Mouse (Mus musculus) duodenum, adult 2 months (tissue): ENCODE measurements around the gene Slc17a8. TPM values are rescaled to one million over a fixed set of nuclear protein-coding genes. Genes with fewer than 3 reads are reported as not detected.

Experiments
- polyA plus RNA-seq: library from polyadenylated mRNA; depleted of rRNA; stranded (reverse); fragments of >200 nt; gene quantifications from 2 replicates; pipeline ENCODE4 v1.2.3, GENCODE M21; 2012; ENCODE audit warnings: low replicate concordance; rRNA removed

Gene Slc17a8
- not detected in 2 replicates for polyA plus RNA-seq

DNA sequence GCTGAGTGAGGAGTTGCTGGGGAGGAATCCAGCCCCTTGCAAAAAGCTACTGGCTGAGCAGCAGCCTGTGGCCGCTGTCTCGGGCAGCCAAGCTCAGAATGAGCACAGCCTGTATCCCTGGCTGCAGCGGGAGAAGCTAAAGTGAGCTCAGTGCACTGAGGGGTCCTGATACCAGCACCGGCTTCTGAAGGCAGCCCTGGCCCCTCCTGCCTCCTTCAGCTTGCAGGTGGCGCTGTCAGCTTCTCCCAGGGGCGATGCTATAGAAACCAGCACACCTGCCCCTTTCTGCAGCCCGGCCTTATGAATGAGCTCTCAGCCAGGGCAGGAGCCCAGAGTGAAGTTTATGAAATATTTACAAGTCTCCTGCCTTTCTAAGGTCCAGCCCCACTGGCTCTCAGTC, at the start of gene Slc17a8:
Gene Slc17a8, minus strand, starts transcription at position 125 of the 400 bp plus-strand sequence.

DNA sequence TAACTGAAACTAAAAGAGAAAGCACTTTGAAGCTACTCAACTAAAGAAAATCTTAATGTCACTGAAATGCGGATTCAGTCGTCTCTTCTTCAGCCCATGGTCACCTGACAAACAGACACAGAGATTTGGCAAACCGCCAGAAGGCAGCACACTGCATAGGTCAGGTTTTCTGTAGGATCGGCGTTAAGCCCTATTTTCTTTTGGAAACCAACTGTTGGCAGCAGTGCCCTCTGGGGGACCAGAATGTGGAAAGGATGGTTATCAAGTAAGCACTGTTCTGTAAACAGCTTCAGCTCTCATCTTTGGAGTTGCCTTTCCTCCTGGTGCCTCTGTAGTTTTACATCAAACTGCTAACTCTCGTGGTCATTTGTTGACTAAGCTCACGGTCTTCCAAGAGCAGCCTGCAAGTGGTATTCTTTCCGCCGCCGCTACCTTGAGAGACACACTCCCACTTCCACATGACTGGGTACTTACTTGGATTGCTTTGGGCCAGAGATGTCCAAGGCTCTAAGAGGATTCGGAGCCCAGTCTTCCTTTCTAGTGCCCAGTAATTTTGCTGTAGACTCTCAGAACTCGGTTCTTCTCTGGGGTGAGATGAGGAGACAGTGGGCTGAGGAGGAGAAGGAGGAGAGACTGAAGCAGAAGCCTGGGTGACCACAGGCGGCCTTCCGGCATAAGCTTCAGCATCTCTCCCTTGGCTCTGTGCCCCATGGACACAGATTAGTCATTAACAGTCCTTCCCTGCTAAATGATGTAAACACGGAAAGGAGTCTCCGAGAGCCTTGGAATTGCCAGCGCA, 87.9 kb downstream of the Slc17a8 start, which contains the start of gene Nr1h4:
Gene Nr1h4, minus strand, starts transcription at position 657 of the 799 bp plus-strand sequence.

Other genes starting within 250 kb of the Slc17a8 start
- gene Gas2l3, start 177.3 kb downstream of the Slc17a8 start, polyA plus RNA-seq = 0.23 and 0.34 TPM in 2 replicates
- gene Nr1h4, start 87.7 kb downstream of the Slc17a8 start, polyA plus RNA-seq = 8.1 and 13.0 TPM in 2 replicates
- 7.1 and 7.4 TPM in 2 replicates for gene Scyl2, start 65.0 kb upstream of the Slc17a8 start, polyA plus RNA-seq
- gene Actr6, start 111.0 kb upstream of the Slc17a8 start, polyA plus RNA-seq = not detected in 2 replicates
- gene Uhrf1bp1l, start 123.7 kb upstream of the Slc17a8 start, polyA plus RNA-seq = 3.0 and 5.1 TPM in 2 replicates